Mouse (Mus musculus) stomach, embryonic 14.5 days (tissue): ENCODE measurements around the gene Tpm1. TPM values are rescaled to one million over a fixed set of nuclear protein-coding genes. Genes with fewer than 3 reads are reported as not detected.

Experiments used
- ATAC-seq: fragments of 200-750 bp; cut with Nextera tagmentation; 2 replicates; pipeline ENCODE4 v1.8.0; 2017; ENCODE audit warnings: low read depth, moderate TSS enrichment; ENCODE audit not compliant: insufficient number of reproducible peaks, insufficient read depth, low FRiP score
- H3K27ac ChIP-seq: fragments of 300-500 bp; sonication (generic); 2 replicates; pipeline ENCODE4 v1.5.1; 2014; ENCODE audit warnings: mild to moderate bottlenecking, low read length, moderate library complexity, mixed read lengths
- H3K27me3 ChIP-seq: fragments of 300-500 bp; sonication (generic); 2 replicates; pipeline ENCODE4 v1.6.1; 2014; ENCODE audit warnings: low read length, control low read depth, mixed read lengths; ENCODE audit not compliant: control insufficient read depth, insufficient read depth
- H3K36me3 ChIP-seq: fragments of 300-500 bp; sonication (generic); 2 replicates; pipeline ENCODE4 v1.6.1; 2014; ENCODE audit warnings: mild to moderate bottlenecking, control low read depth, low read length, moderate library complexity, mixed read lengths; ENCODE audit not compliant: control insufficient read depth, insufficient read depth
- H3K4me1 ChIP-seq: fragments of 300-500 bp; sonication (generic); 2 replicates; pipeline ENCODE4 v1.6.1; 2014; ENCODE audit warnings: low read length, control low read depth, mixed read lengths; ENCODE audit not compliant: control insufficient read depth, insufficient read depth
- H3K4me2 ChIP-seq: fragments of 300-500 bp; sonication (generic); replicated peaks from 2 replicates; pipeline ENCODE4 v1.6.1; 2014; ENCODE audit warnings: low read depth, low read length, control low read depth
- H3K4me3 ChIP-seq: fragments of 300-500 bp; sonication (generic); 2 replicates; pipeline ENCODE4 v1.5.1; 2014; ENCODE audit warnings: low read depth, low read length, control low read depth
- H3K9ac ChIP-seq: fragments of 300-500 bp; sonication (generic); replicated peaks from 2 replicates; pipeline ENCODE4 v1.6.1; 2014; ENCODE audit warnings: low read depth, mild to moderate bottlenecking, control low read depth, low read length, moderate library complexity, mixed read lengths
- H3K9me3 ChIP-seq: fragments of 300-500 bp; sonication (generic); 2 replicates; pipeline ENCODE4 v1.6.1; 2016; ENCODE audit warnings: low read depth, low read length, control low read depth; ENCODE audit not compliant: control insufficient read depth
- WGBS: fragments of 180-500 bp; shearing (Covaris S2); extraction: QIAGEN DNeasy Blood & Tissue Kit; methylation state at CpG from one replicate; pipeline ENCODE4 v1.1.7; 2014; 5-methylcytosine and 5-hydroxymethylcytosine counted together
- polyA plus RNA-seq: library from polyadenylated mRNA; unstranded; fragments of >200 nt; fragmentation: Nextera tagmentation; extraction: Ambion mirVana; gene quantifications from 2 replicates; pipeline ENCODE4 v1.2.1, GENCODE M21; 2014

Tpm1 gene
- polyA plus RNA-seq, 1 experiment from 2014 or later: 1,242 TPM

GRCm38 (mm10) chr9:66991021-66991749, 58.0 kb downstream of the Tpm1 start:
- Histone ChIP-seq H3K27ac (no peak overlapping the region), H3K27me3 (no peaks in the 10 kb centered on the region), H3K4me2 (no peak overlapping the region), H3K4me1 (peaks cover 28% of the 10 kb centered on the region), H3K36me3 (no peaks in the 10 kb centered on the region), H3K4me3 (no peak overlapping the region), H3K9me3 (no peaks in the 10 kb centered on the region), H3K9ac (no peak overlapping the region)
- no peak for ATAC-seq
- 63% methylated on average over 9 of the region's 9 CpGs for WGBS

DNA sequence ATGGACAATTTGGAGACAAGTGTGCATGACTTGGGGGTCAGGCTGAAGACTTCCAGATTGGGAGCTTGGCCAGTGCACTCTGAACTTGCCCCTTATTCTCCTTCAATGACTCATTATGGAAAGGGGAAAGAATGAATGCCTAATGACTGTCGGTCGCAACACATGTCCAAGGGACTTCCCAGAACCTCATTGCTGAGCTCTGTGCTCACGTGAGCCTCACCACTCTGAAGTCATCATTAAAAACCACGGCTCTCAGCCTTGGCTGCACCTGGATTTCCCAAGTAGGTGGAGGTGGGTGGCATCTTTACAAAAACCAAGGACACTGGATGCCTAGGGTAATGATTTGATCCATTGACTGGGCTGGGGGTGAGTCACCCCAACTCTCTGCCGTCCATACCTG, 59.2 kb downstream of the Tpm1 start:
- Histone ChIP-seq H3K4me3 (no peak overlapping the region), H3K27ac (peak overlapping the region; percentile 96; the same call in 1 of the 2 replicates), H3K9ac (no peak overlapping the region), H3K4me2 (no peak overlapping the region), H3K4me1 (peaks cover 28% of the 10 kb centered on the region), H3K9me3 (no peaks in the 10 kb centered on the region), H3K27me3 (no peaks in the 10 kb centered on the region), H3K36me3 (no peaks in the 10 kb centered on the region)
- ATAC-seq: no peak
- 84% methylated on average over 5 of the region's 5 CpGs for WGBS

- Histone ChIP-seq H3K27me3 (no peaks in the 10 kb centered on the region), H3K4me2 (0 out of 2 replicates have a peak overlapping the region, but pooled peaks have one; percentile 5), H3K4me3 (no peak overlapping the region), H3K4me1 (peaks cover 28% of the 10 kb centered on the region), H3K27ac (peak overlapping the region; percentile 96), H3K9ac (no peak overlapping the region), H3K9me3 (no peaks in the 10 kb centered on the region), H3K36me3 (no peaks in the 10 kb centered on the region)
- no peak for ATAC-seq
- WGBS: 44% methylated on average over 6 of the region's 6 CpGs
Measured at GRCm38 (mm10) chr9:66989581-66989980, 59.6 kb downstream of the Tpm1 start.

DNA sequence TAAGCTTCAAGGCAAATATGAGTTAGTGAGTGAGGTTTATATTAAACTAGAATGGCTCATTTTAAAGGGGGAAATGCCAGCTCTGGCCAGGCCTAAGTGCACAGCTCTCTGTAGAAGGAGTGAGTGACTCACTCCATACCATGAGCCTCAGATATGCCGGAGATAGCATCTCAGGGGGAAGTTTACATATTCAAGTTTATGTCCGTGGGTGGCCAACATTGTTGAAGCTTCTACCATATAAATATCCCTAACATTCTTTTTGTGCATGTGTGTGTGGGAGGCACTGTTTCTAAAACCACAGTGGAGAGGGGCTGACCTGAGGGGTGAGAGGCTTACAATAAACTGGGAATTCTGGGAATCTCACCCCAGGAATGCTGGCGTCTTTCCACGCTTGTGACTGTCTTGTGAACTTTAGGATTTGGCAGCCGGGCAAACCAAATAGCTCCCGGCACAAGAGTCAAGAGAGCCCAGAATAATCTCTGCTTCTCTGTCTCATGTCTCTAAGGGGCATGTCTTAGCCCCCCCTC, 60.3 kb downstream of the Tpm1 start:
- 9% methylated on average over 6 of the region's 6 CpGs for WGBS
- H3K4me1 ChIP-seq: peaks cover 28% of the 10 kb centered on the region
- ATAC-seq: peak; percentile 85
- no peaks in the 10 kb centered on the region for H3K27me3 ChIP-seq
- no peak overlapping the region for H3K9ac ChIP-seq
- no peak overlapping the region for H3K4me3 ChIP-seq
- H3K4me2 ChIP-seq: 0 out of 2 replicates have a peak overlapping the region, but pooled peaks have one; percentile 5
- no peaks in the 10 kb centered on the region for H3K9me3 ChIP-seq
- no peaks in the 10 kb centered on the region for H3K36me3 ChIP-seq
- peak overlapping the region; percentile 96 for H3K27ac ChIP-seq

DNA sequence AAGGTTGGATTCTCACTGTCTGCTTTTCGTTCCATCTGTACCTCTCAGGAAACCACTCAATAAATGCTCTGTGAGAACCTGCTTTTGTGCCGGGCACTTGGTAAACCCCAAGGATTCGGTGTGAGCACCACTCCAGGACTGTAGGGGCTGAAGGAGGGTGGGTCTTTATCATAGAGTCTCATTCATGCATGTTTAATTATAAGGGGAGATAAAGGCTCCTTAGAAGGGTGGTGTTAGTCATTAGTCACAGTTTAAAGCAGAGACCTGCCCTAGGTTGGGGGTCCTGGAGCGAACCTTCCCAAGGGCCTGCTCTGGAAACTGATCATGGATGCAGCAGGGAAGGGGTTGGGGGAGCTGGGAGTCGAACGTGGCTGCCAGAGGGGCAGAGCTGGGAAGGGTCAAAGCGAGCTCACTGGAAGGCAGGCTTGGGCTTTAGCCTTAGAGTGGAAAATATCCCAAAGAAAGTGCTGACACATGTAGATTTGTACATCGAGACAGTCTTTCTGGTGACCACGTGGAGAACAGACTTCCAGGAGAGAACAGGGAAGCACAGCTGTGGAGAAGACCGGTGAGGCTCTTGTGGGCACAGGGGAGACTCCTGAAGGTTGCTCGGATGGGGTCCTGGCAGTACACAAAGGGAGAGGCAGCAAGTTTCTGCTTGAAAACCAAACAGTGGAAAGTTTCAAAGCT, 60.9 kb downstream of the Tpm1 start:
- ATAC-seq: peak; percentile 56
- H3K9ac ChIP-seq: no peak overlapping the region
- no peak overlapping the region for H3K4me3 ChIP-seq
- no peaks in the 10 kb centered on the region for H3K27me3 ChIP-seq
- peaks cover 28% of the 10 kb centered on the region for H3K4me1 ChIP-seq
- WGBS: 38% methylated on average over 11 of the region's 11 CpGs
- H3K4me2 ChIP-seq: no peak overlapping the region
- H3K27ac ChIP-seq: peak overlapping the region; percentile 96
- H3K9me3 ChIP-seq: no peaks in the 10 kb centered on the region
- H3K36me3 ChIP-seq: no peaks in the 10 kb centered on the region

GRCm38 (mm10) chr9:66985377-66985776, 63.8 kb downstream of the Tpm1 start:
- Histone ChIP-seq H3K4me3 (no peak overlapping the region), H3K27ac (no peak overlapping the region), H3K4me2 (no peak overlapping the region), H3K9ac (no peak overlapping the region), H3K27me3 (no peaks in the 10 kb centered on the region), H3K9me3 (no peaks in the 10 kb centered on the region), H3K36me3 (no peaks in the 10 kb centered on the region), H3K4me1 (peaks cover 23% of the 10 kb centered on the region)
- WGBS: 83% methylated on average over 7 of the region's 7 CpGs
- ATAC-seq: no peak

DNA sequence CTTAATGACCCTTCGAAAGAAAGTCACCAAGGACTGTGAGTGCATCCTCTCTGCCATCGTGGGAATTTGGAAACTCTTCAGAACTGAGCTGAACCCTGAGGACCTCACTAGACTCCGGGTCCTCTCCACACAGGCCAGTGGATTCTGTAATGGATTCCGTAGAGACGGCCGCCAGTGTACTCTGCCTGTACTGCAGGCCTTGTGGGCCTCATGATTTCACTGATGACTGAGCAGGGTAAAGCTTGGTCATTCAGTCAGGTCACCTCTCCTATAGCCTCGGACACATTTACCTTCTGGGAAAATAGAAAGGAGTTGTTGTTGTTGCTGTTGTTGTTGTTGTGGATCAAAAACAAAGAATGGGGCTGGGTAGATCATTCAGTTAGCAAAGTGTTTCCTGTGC, 67.1 kb downstream of the Tpm1 start:
- no peak overlapping the region for H3K9ac ChIP-seq
- H3K36me3 ChIP-seq: no peaks in the 10 kb centered on the region
- 78% methylated on average over 7 of the region's 7 CpGs for WGBS
- H3K9me3 ChIP-seq: no peaks in the 10 kb centered on the region
- H3K4me1 ChIP-seq: no peaks in the 10 kb centered on the region
- H3K4me2 ChIP-seq: no peak overlapping the region
- H3K4me3 ChIP-seq: no peak overlapping the region
- no peak overlapping the region for H3K27ac ChIP-seq
- no peaks in the 10 kb centered on the region for H3K27me3 ChIP-seq
- ATAC-seq: no peak

DNA sequence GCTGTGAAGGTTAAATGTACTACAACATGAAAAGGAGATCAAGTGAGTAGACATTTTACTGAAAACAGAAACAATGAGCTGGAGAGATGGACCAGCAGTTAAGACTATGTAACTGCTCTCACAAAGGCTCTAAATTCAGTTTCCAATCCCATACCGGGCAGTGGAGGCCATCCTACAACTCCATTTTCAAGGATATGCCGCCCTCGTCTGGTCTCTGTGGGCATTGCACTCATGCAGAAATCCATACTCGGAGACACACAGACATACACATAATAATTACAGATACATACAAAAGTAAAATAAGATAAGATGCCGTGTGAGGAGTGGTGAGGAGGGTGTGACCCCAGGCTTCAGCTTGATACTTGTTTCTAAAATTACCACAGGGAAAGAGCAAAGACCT, 68.7 kb downstream of the Tpm1 start:
- Histone ChIP-seq H3K4me1 (0 out of 2 replicates have a peak, but pooled peaks cover 4% of the 10 kb centered on the region), H3K4me3 (no peak overlapping the region), H3K36me3 (no peaks in the 10 kb centered on the region), H3K9ac (no peak overlapping the region), H3K27me3 (no peaks in the 10 kb centered on the region), H3K4me2 (no peak overlapping the region), H3K9me3 (no peaks in the 10 kb centered on the region), H3K27ac (no peak overlapping the region)
- no peak for ATAC-seq
- WGBS: 15% methylated on average over 5 of the region's 5 CpGs
